Mouse (Mus musculus) cerebellum, postnatal 36 days (tissue): ENCODE results near the gene Srp54b.
"Not testable (repeated sequence)": the region's sequence is repeated elsewhere in the genome, so short reads cannot be mapped to it uniquely, and the experiment has no call there.

Experiments used
- DNase-seq, 2 experiments: peaks; one replicate each; pipeline ENCODE4 v3.0.0; 2021 to 2022; ENCODE audit warnings: mixed read lengths in 2 of 2

The Srp54b gene

DNA sequence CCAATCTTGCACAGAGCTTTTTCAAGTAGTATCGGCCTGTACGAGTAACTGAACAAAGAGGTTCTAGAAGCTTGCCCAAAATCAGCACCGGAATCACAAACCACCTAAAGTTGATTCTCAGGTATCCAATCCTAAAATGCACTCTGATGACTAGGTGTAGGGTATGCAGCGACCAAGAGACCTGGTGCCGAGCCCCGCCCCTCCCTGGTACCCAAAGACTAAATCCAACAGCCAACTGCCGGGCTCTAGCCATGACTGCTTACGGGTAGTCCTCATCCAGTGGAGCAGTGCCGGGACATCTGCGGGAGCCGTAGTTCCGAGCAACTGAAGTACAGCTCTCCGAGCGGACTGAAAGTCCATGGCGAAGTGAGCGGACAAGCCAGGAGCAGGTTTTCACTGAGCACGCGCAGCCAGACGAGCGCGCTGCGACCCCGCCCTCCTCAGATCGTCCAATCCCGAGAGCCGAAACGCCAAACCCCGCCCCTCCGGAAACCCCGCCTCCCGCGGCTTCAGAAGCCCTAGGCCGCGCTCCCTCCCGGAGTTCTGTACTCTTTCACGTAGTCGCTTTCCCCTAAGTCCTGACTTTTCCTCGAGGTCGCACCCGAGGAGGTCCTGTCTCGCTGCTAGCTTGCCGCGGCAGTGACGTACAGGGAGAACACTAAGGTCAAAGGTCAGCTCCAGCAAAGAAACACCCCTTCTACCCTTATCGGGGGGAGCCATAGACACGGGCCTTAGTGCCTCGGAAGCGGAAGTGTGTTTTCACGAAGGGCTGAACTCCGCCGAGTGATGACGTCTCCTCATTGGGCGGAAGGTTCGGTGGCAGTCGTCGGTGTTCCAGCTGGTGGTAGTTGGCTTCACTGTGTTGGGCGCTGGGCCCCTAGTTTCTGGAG, at the start of gene Srp54b:
TSS of gene Srp54b (plus strand) at position 546 of the 890 bp plus-strand sequence.
- DNase-seq: not testable (repeated sequence)

DNA sequence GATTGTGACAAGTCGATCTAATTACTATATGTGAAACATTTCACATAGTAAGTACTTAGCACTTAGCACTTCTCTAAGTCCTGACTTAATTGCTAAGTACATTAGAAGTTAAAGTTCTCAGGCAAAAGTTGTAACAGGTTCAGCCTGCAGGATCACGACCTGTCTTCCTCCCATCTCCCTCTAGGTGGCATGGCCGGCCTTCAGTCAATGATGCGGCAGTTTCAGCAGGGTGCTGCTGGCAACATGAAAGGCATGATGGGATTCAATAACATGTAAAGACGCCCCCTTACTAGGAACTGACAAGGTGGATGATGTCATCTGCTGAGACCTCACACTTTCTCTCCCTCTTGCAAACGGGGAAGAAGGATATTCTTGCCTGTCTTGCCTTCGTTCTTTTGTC, 42.3 kb upstream of the Srp54b start:
- DNase-seq: not testable (repeated sequence)

DNA sequence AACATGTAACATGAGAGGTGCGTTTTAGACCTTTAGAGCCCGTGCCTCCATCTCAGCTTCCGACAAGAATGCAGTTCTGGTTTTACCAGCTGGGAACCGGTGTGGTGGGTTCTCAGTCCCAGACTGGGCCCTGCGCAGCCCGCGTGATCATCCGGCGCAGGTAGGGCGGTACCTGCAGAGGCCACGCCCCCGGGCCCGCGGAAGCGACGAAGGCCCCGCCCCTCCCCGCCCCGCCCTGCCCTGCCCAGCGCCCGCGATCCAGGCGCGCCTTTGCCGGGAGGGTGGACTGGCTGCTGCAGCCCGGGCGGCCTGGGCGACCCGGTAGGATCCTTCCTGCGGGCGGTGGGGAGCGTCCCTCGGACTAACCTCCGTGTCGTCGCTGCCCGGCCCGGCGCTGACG, 30.7 kb upstream of the Srp54b start, which contains the start of gene Fam177a:
TSS of gene Fam177a (plus strand) at position 228 of the 400 bp plus-strand sequence.
- DNase-seq: not testable (repeated sequence)

DNA sequence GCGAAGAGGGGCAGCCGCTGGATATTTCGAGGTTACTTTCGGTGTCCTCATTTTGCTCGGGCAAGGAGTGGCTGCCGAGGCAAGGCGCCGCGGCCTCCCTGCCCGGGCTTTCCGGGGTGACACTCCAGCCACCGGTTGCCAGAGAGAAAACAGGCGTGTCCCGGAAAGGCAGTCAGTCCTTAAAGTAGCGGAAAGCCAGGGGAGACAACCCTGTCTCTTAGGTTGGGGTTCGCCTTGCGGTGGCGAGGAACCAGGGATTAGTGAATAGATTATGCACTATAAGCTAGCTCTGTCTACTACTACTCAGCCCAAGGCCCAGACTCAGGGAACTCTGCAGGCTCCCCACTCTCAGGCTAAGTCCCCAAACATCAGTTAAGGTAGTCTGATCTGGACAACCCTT, 30.2 kb upstream of the Srp54b start:
- not testable (repeated sequence) for DNase-seq

DNA sequence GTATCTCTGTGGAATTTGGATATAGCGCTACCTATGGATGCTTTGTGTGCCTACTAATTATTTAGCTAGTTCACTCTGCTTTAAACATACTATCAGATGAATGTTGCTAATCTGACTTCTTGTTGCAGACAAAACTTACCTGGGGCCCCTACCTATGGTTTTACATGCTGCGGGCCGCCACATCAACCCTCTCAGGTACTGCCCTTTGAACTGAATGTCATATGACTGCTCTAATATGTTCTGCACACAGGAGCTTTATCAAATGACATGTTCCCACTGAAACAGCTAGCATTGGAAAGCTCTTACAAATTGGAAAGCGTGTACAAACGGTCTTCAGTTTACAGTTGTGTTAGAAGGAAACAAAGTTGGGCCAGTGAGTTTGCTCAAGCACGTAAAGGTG, 19.4 kb upstream of the Srp54b start:
- DNase-seq: not testable (repeated sequence)

DNA sequence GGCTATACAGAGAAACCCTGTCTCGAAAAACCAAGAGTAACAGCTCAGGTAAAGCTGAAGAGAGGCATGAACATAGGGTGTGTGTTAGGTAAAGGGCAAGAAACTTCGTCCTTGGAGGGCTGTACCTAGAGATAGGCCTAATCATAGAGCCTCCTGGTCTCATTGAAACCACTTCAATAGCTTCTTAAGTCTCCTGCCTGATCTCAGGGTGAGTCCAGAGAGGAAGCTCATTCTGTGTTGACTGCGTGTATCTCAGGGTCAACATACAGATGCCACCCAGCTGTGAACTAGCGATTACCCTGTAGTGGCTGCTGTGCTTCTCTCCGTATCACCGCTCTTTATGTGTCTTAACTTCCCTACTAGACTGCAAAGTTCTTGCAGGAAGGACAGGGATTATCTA, 17.0 kb upstream of the Srp54b start:
- not testable (repeated sequence) for DNase-seq

DNA sequence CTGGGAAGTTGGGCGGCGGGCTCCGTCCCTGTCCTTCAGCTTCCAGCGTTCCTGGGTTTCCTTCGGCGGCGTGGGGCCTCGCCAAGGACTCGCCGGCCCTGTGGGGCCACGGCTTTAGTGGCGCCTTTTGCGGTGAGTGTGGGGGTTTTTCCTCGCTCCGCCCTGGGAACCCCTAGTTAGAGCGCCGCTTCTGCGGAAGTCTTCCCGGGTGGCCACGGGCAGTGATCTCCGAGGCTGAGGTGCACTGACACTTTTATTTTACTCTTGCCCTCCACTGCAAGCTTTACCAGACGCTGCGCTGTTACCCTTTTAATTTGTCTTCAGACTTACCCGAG, 512 bp downstream of the Srp54b start:
- not testable (repeated sequence) for DNase-seq

DNA sequence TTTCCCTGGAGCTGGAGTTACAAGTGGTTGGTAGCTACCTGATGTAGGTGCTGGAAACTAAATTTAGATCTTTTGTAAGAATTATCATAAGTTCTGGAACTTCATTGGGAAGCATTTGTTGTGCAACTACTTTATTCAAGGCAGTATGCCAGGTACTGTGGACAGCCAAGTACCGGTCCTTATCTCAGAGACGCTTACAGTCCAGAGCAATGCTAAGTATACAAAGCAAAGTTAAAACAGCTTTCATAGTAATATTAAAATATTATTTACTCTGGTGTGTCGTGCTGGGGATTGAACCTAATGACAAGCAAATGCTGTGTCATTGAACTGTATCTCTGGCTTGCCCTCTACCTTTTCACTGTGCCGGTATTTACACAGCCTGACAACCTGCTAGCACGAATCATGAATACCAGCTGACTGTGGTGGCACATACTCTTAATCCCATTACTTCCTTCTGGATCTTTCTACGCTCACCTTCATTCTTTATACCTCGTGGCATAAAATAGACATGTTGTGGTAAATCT, 12.2 kb downstream of the Srp54b start:
- not testable (repeated sequence) for DNase-seq

DNA sequence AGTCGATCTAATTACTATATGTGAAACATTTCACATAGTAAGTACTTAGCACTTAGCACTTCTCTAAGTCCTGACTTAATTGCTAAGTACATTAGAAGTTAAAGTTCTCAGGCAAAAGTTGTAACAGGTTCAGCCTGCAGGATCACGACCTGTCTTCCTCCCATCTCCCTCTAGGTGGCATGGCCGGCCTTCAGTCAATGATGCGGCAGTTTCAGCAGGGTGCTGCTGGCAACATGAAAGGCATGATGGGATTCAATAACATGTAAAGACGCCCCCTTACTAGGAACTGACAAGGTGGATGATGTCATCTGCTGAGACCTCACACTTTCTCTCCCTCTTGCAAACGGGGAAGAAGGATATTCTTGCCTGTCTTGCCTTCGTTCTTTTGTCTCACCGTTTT, 32.8 kb downstream of the Srp54b start:
- not testable (repeated sequence) for DNase-seq

DNA sequence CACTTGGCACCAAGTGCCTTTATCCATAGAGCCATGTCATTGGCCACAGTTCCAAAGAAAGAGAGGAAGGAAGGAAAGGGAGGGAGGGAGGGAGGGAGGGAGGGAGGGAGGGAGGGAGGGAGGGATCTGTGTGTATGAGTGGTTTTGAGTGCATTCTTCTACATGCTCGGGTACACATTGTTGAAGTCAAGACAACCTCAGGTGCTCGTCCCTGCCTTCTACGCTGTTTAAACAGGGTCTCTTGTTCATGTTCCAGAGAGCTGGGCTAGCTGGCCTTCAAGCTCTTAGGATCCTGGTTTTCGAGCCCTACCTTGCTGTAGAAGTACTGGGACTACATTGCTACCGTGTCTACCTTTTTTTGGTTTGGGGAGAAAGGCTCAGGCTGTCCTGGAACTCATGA, 34.2 kb downstream of the Srp54b start:
- DNase-seq: not testable (repeated sequence)

DNA sequence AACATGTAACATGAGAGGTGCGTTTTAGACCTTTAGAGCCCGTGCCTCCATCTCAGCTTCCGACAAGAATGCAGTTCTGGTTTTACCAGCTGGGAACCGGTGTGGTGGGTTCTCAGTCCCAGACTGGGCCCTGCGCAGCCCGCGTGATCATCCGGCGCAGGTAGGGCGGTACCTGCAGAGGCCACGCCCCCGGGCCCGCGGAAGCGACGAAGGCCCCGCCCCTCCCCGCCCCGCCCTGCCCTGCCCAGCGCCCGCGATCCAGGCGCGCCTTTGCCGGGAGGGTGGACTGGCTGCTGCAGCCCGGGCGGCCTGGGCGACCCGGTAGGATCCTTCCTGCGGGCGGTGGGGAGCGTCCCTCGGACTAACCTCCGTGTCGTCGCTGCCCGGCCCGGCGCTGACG, 44.4 kb downstream of the Srp54b start, which contains the start of gene 1700047I17Rik2:
TSS of gene 1700047I17Rik2 (plus strand) at position 287 of the 400 bp plus-strand sequence.
- not testable (repeated sequence) for DNase-seq

DNA sequence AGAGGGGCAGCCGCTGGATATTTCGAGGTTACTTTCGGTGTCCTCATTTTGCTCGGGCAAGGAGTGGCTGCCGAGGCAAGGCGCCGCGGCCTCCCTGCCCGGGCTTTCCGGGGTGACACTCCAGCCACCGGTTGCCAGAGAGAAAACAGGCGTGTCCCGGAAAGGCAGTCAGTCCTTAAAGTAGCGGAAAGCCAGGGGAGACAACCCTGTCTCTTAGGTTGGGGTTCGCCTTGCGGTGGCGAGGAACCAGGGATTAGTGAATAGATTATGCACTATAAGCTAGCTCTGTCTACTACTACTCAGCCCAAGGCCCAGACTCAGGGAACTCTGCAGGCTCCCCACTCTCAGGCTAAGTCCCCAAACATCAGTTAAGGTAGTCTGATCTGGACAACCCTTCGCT, 44.9 kb downstream of the Srp54b start:
- DNase-seq: not testable (repeated sequence)

DNA sequence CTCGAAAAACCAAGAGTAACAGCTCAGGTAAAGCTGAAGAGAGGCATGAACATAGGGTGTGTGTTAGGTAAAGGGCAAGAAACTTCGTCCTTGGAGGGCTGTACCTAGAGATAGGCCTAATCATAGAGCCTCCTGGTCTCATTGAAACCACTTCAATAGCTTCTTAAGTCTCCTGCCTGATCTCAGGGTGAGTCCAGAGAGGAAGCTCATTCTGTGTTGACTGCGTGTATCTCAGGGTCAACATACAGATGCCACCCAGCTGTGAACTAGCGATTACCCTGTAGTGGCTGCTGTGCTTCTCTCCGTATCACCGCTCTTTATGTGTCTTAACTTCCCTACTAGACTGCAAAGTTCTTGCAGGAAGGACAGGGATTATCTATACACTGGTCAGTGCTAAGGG, 58.0 kb downstream of the Srp54b start:
- DNase-seq: not testable (repeated sequence)

DNA sequence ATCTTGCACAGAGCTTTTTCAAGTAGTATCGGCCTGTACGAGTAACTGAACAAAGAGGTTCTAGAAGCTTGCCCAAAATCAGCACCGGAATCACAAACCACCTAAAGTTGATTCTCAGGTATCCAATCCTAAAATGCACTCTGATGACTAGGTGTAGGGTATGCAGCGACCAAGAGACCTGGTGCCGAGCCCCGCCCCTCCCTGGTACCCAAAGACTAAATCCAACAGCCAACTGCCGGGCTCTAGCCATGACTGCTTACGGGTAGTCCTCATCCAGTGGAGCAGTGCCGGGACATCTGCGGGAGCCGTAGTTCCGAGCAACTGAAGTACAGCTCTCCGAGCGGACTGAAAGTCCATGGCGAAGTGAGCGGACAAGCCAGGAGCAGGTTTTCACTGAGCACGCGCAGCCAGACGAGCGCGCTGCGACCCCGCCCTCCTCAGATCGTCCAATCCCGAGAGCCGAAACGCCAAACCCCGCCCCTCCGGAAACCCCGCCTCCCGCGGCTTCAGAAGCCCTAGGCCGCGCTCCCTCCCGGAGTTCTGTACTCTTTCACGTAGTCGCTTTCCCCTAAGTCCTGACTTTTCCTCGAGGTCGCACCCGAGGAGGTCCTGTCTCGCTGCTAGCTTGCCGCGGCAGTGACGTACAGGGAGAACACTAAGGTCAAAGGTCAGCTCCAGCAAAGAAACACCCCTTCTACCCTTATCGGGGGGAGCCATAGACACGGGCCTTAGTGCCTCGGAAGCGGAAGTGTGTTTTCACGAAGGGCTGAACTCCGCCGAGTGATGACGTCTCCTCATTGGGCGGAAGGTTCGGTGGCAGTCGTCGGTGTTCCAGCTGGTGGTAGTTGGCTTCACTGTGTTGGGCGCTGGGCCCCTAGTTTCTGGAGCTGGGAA, 75.0 kb downstream of the Srp54b start, which contains the start of gene Srp54c:
TSS of gene Srp54c (plus strand) at position 543 of the 894 bp plus-strand sequence.
- DNase-seq: not testable (repeated sequence)

DNA sequence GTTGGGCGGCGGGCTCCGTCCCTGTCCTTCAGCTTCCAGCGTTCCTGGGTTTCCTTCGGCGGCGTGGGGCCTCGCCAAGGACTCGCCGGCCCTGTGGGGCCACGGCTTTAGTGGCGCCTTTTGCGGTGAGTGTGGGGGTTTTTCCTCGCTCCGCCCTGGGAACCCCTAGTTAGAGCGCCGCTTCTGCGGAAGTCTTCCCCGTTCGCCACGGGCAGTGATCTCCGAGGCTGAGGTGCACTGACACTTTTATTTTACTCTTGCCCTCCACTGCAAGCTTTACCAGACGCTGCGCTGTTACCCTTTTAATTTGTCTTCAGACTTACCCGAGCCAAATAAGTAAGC, 75.6 kb downstream of the Srp54b start:
- DNase-seq: not testable (repeated sequence)
